Mouse (Mus musculus) cerebellum, postnatal 25 days (tissue): ENCODE measurements around the gene Mgat5b.

Experiments used
- DNase-seq, 2 experiments: peaks; one replicate each; pipeline ENCODE4 v3.0.0; 2021; ENCODE audit warnings: mixed read lengths in 2 of 2

The Mgat5b gene

GRCm38 (mm10) chr11:116919186-116920020 lies 740 bp downstream of the Mgat5b start:
- DNase-seq = peak; percentile 23 to 27

GRCm38 (mm10) chr11:116920746-116921145 lies 2.1 kb downstream of the Mgat5b start:
- no peak for DNase-seq

- DNase-seq = peak; percentile 59 to 69
Observed at GRCm38 (mm10) chr11:116922058-116922457, 3.4 kb downstream of the Mgat5b start.

GRCm38 (mm10) chr11:116928031-116928430 lies 9.4 kb downstream of the Mgat5b start:
- DNase-seq = no peak

- DNase-seq = no peak
Observed at GRCm38 (mm10) chr11:116934862-116935261, 16.2 kb downstream of the Mgat5b start.

- DNase-seq = no peak
Observed at GRCm38 (mm10) chr11:116935354-116935753, 16.7 kb downstream of the Mgat5b start.

- DNase-seq = no peak
Observed at GRCm38 (mm10) chr11:116935917-116936316, 17.3 kb downstream of the Mgat5b start.

GRCm38 (mm10) chr11:116937141-116937540 lies 18.5 kb downstream of the Mgat5b start:
- no peak for DNase-seq

- no peak for DNase-seq
Observed at GRCm38 (mm10) chr11:116940088-116940855, 21.6 kb downstream of the Mgat5b start.

GRCm38 (mm10) chr11:116944346-116944745 lies 25.7 kb downstream of the Mgat5b start:
- no peak for DNase-seq

GRCm38 (mm10) chr11:116949832-116950231 lies 31.2 kb downstream of the Mgat5b start:
- no peak for DNase-seq

- no peak for DNase-seq
Observed at GRCm38 (mm10) chr11:116951429-116951828, 32.8 kb downstream of the Mgat5b start.

- DNase-seq = no peak
Observed at GRCm38 (mm10) chr11:116954231-116955118, 35.8 kb downstream of the Mgat5b start.

- DNase-seq = no peak
Observed at GRCm38 (mm10) chr11:116958601-116959000, 39.9 kb downstream of the Mgat5b start.

- DNase-seq = no peak
Observed at GRCm38 (mm10) chr11:116965061-116965460, 46.4 kb downstream of the Mgat5b start.

- DNase-seq = no peak
Observed at GRCm38 (mm10) chr11:116965961-116966360, 47.3 kb downstream of the Mgat5b start.

GRCm38 (mm10) chr11:116968586-116968985 lies 49.9 kb downstream of the Mgat5b start:
- no peak for DNase-seq

- no peak for DNase-seq
Observed at GRCm38 (mm10) chr11:116969498-116969897, 50.8 kb downstream of the Mgat5b start.

GRCm38 (mm10) chr11:116970847-116971246 lies 52.2 kb downstream of the Mgat5b start:
- no peak for DNase-seq

GRCm38 (mm10) chr11:116972828-116973227 lies 54.2 kb downstream of the Mgat5b start:
- DNase-seq = no peak

GRCm38 (mm10) chr11:116973508-116973907 lies 54.8 kb downstream of the Mgat5b start:
- DNase-seq = no peak

- no peak for DNase-seq
Observed at GRCm38 (mm10) chr11:116974341-116974740, 55.7 kb downstream of the Mgat5b start.

GRCm38 (mm10) chr11:116980313-116980712 lies 61.6 kb downstream of the Mgat5b start:
- DNase-seq = no peak
